Mouse (Mus musculus): ENCODE measurements at regions not wholly inside any gene's neighbourhood (a gene's known extent, or its start where the extent isn't known, plus 50 kb on each side); places are given as distances from the start of the nearest gene placed in this dataset.

- no peak for DNase-seq (ENCODE audit: low spot score)
Observed at GRCm38 (mm10) chr13:34576392-34576791, 76.9 kb downstream of the Pxdc1 start.

GRCm38 (mm10) chr13:34575997-34576314 lies 77.3 kb downstream of the Pxdc1 start:
- no peak for DNase-seq (ENCODE audit: low spot score)

- no peak for DNase-seq (ENCODE audit: low spot score)
Observed at GRCm38 (mm10) chr13:34575179-34575996, 77.9 kb downstream of the Pxdc1 start.

GRCm38 (mm10) chr13:34569312-34569711 lies 84.0 kb downstream of the Pxdc1 start:
- DNase-seq (ENCODE audit: low spot score): no peak

GRCm38 (mm10) chr13:34566687-34567086 lies 86.6 kb downstream of the Pxdc1 start:
- no peak for DNase-seq (ENCODE audit: low spot score)

- DNase-seq (ENCODE audit: low spot score): no peak
Observed at GRCm38 (mm10) chr13:34550130-34550884, 103.0 kb downstream of the Pxdc1 start.

GRCm38 (mm10) chr13:34540646-34541045 lies 112.6 kb downstream of the Pxdc1 start:
- peak; percentile 4 for DNase-seq (ENCODE audit: low spot score)

GRCm38 (mm10) chr13:34533896-34534295 lies 119.4 kb downstream of the Pxdc1 start:
- DNase-seq (ENCODE audit: low spot score): no peak

GRCm38 (mm10) chr13:34511332-34511731 lies 142.0 kb downstream of the Pxdc1 start:
- DNase-seq (ENCODE audit: low spot score): no peak

- no peak for DNase-seq (ENCODE audit: low spot score)
Observed at GRCm38 (mm10) chr13:34507224-34507623, 146.1 kb downstream of the Pxdc1 start.

GRCm38 (mm10) chr13:34505861-34506260 lies 147.4 kb downstream of the Pxdc1 start:
- DNase-seq (ENCODE audit: low spot score): no peak

GRCm38 (mm10) chr13:34504879-34505278 lies 148.4 kb downstream of the Pxdc1 start:
- no peak for DNase-seq (ENCODE audit: low spot score)

- DNase-seq (ENCODE audit: low spot score): no peak
Observed at GRCm38 (mm10) chr13:34498910-34499309, 153.9 kb upstream of the Slc22a23 start.

GRCm38 (mm10) chr13:34497667-34498066 lies 152.7 kb upstream of the Slc22a23 start:
- no peak for DNase-seq (ENCODE audit: low spot score)

- no peak for DNase-seq (ENCODE audit: low spot score)
Observed at GRCm38 (mm10) chr13:34484831-34485230, 139.8 kb upstream of the Slc22a23 start.

GRCm38 (mm10) chr13:34481461-34481860 lies 136.5 kb upstream of the Slc22a23 start:
- no peak for DNase-seq (ENCODE audit: low spot score)

GRCm38 (mm10) chr13:34470410-34470809 lies 125.4 kb upstream of the Slc22a23 start:
- DNase-seq (ENCODE audit: low spot score): no peak

GRCm38 (mm10) chr13:34469568-34469967 lies 124.6 kb upstream of the Slc22a23 start:
- DNase-seq (ENCODE audit: low spot score): no peak

GRCm38 (mm10) chr13:34468132-34468748 lies 123.3 kb upstream of the Slc22a23 start:
- no peak for DNase-seq (ENCODE audit: low spot score)

GRCm38 (mm10) chr13:34465862-34466430 lies 121.0 kb upstream of the Slc22a23 start:
- DNase-seq (ENCODE audit: low spot score): no peak

- no peak for DNase-seq (ENCODE audit: low spot score)
Observed at GRCm38 (mm10) chr13:34465456-34465855, 120.5 kb upstream of the Slc22a23 start.

- DNase-seq (ENCODE audit: low spot score): no peak
Observed at GRCm38 (mm10) chr13:34464221-34464620, 119.2 kb upstream of the Slc22a23 start.

Measured in urinary bladder, postnatal 25 days (tissue).